Mouse (Mus musculus): ENCODE measurements around the gene Dand5. TPM values are rescaled to one million over a fixed set of nuclear protein-coding genes. Genes with fewer than 3 reads are reported as not detected.
A peak's percentile ranks its signal among the peaks of the same experiment; 100 is the strongest.

Dand5 gene
- polyA plus RNA-seq, 1 experiment from 2014 or later: 6.0 TPM

GRCm38 (mm10) chr8:84825636-84826035, 3.0 kb upstream of the Dand5 start:
- no peak for ATAC-seq (ENCODE audit: insufficient read depth, low FRiP score)
- 34% methylated on average over 4 of the region's 4 CpGs for WGBS
- no peak overlapping the region for H3K4me3 ChIP-seq (replicated peaks; ENCODE audit: low read length)
- no peak overlapping the region for H3K27ac ChIP-seq (ENCODE audit: low read length)
- H3K4me2 ChIP-seq (ENCODE audit: low read depth, low read length): no peak overlapping the region
- no peaks in the 10 kb centered on the region for H3K27me3 ChIP-seq (ENCODE audit: control insufficient read depth, insufficient read depth, low read length)
- no peak overlapping the region for H3K9ac ChIP-seq (ENCODE audit: low read length)
- H3K4me1 ChIP-seq (ENCODE audit: control insufficient read depth, insufficient read depth, low read length): peaks cover 3% of the 10 kb centered on the region
- no peaks in the 10 kb centered on the region for H3K9me3 ChIP-seq (replicated peaks; ENCODE audit: control insufficient read depth, low read length)
- H3K36me3 ChIP-seq (ENCODE audit: control insufficient read depth, insufficient read depth, low read length): no peaks in the 10 kb centered on the region

- Histone ChIP-seq H3K9me3 (replicated peaks; ENCODE audit: control insufficient read depth, low read length) (no peaks in the 10 kb centered on the region), H3K9ac (ENCODE audit: low read length) (peak overlapping the region; percentile 51; the same call in 1 of the 2 replicates), H3K4me2 (ENCODE audit: low read depth, low read length) (peak overlapping the region; percentile 42), H3K27me3 (ENCODE audit: control insufficient read depth, insufficient read depth, low read length) (no peaks in the 10 kb centered on the region), H3K36me3 (ENCODE audit: control insufficient read depth, insufficient read depth, low read length) (no peaks in the 10 kb centered on the region), H3K4me3 (replicated peaks; ENCODE audit: low read length) (peak overlapping the region; percentile 20; the same call in 1 of the 2 replicates), H3K27ac (ENCODE audit: low read length) (no peak overlapping the region), H3K4me1 (ENCODE audit: control insufficient read depth, insufficient read depth, low read length) (peaks cover 3% of the 10 kb centered on the region)
- ATAC-seq (ENCODE audit: insufficient read depth, low FRiP score): peak; percentile 82
- under 1% methylated on average over 18 of the region's 18 CpGs for WGBS
Measured at GRCm38 (mm10) chr8:84823653-84824052, 1.0 kb upstream of the Dand5 start.

- no peak overlapping the region for H3K27ac ChIP-seq (ENCODE audit: low read length)
- 76% methylated on average over 17 of the region's 17 CpGs for WGBS
- H3K36me3 ChIP-seq (ENCODE audit: control insufficient read depth, insufficient read depth, low read length): no peaks in the 10 kb centered on the region
- H3K4me1 ChIP-seq (ENCODE audit: control insufficient read depth, insufficient read depth, low read length): peaks cover 8% of the 10 kb centered on the region; the same call in 1 of the 2 replicates
- no peak overlapping the region for H3K4me3 ChIP-seq (replicated peaks; ENCODE audit: low read length)
- no peaks in the 10 kb centered on the region for H3K9me3 ChIP-seq (replicated peaks; ENCODE audit: control insufficient read depth, low read length)
- no peak for ATAC-seq (ENCODE audit: insufficient read depth, low FRiP score)
- no peak overlapping the region for H3K4me2 ChIP-seq (ENCODE audit: low read depth, low read length)
- H3K9ac ChIP-seq (ENCODE audit: low read length): no peak overlapping the region
- H3K27me3 ChIP-seq (ENCODE audit: control insufficient read depth, insufficient read depth, low read length): peaks cover 6% of the 10 kb centered on the region
Measured at GRCm38 (mm10) chr8:84816117-84816516, 6.5 kb downstream of the Dand5 start.

- 9% methylated on average over 9 of the region's 9 CpGs for WGBS
- Histone ChIP-seq H3K4me3 (replicated peaks; ENCODE audit: low read length) (no peak overlapping the region), H3K4me1 (ENCODE audit: control insufficient read depth, insufficient read depth, low read length) (peaks cover 10% of the 10 kb centered on the region; the same call in 1 of the 2 replicates), H3K9me3 (replicated peaks; ENCODE audit: control insufficient read depth, low read length) (no peaks in the 10 kb centered on the region), H3K27me3 (ENCODE audit: control insufficient read depth, insufficient read depth, low read length) (peaks cover 6% of the 10 kb centered on the region), H3K27ac (ENCODE audit: low read length) (no peak overlapping the region), H3K36me3 (ENCODE audit: control insufficient read depth, insufficient read depth, low read length) (no peaks in the 10 kb centered on the region), H3K4me2 (ENCODE audit: low read depth, low read length) (no peak overlapping the region), H3K9ac (ENCODE audit: low read length) (no peak overlapping the region)
- ATAC-seq (ENCODE audit: insufficient read depth, low FRiP score): peak; percentile 81
Measured at GRCm38 (mm10) chr8:84815547-84815946, 7.1 kb downstream of the Dand5 start.

- no peak overlapping the region for H3K27ac ChIP-seq (ENCODE audit: low read length)
Measured at GRCm38 (mm10) chr8:84814555-84815441, 7.8 kb downstream of the Dand5 start.

GRCm38 (mm10) chr8:84814240-84814554, 8.4 kb downstream of the Dand5 start:
- no peak overlapping the region for H3K4me3 ChIP-seq (replicated peaks; ENCODE audit: low read length)
- H3K27me3 ChIP-seq (ENCODE audit: control insufficient read depth, insufficient read depth, low read length): peaks cover 6% of the 10 kb centered on the region
- H3K9me3 ChIP-seq (replicated peaks; ENCODE audit: control insufficient read depth, low read length): no peaks in the 10 kb centered on the region
- no peak overlapping the region for H3K4me2 ChIP-seq (ENCODE audit: low read depth, low read length)
- no peaks in the 10 kb centered on the region for H3K36me3 ChIP-seq (ENCODE audit: control insufficient read depth, insufficient read depth, low read length)
- H3K27ac ChIP-seq (ENCODE audit: low read length): no peak overlapping the region
- WGBS: 79% methylated on average over 11 of the region's 11 CpGs
- ATAC-seq (ENCODE audit: insufficient read depth, low FRiP score): no peak
- peaks cover 10% of the 10 kb centered on the region; the same call in 1 of the 2 replicates for H3K4me1 ChIP-seq (ENCODE audit: control insufficient read depth, insufficient read depth, low read length)
- no peak overlapping the region for H3K9ac ChIP-seq (ENCODE audit: low read length)

More at GRCm38 (mm10) chr8:84814555-84815441, 7.8 kb downstream of the Dand5 start:
- no peak overlapping the region for H3K4me2 ChIP-seq (ENCODE audit: low read depth, low read length)
- 39% methylated on average over 19 of the region's 19 CpGs for WGBS
- H3K9me3 ChIP-seq (replicated peaks; ENCODE audit: control insufficient read depth, low read length): no peaks in the 10 kb centered on the region
- peaks cover 10% of the 10 kb centered on the region; the same call in 1 of the 2 replicates for H3K4me1 ChIP-seq (ENCODE audit: control insufficient read depth, insufficient read depth, low read length)
- peaks cover 6% of the 10 kb centered on the region for H3K27me3 ChIP-seq (ENCODE audit: control insufficient read depth, insufficient read depth, low read length)
- no peaks in the 10 kb centered on the region for H3K36me3 ChIP-seq (ENCODE audit: control insufficient read depth, insufficient read depth, low read length)
- no peak overlapping the region for H3K4me3 ChIP-seq (replicated peaks; ENCODE audit: low read length)
- no peak for ATAC-seq (ENCODE audit: insufficient read depth, low FRiP score)
- no peak overlapping the region; the same call in 1 of the 2 replicates for H3K9ac ChIP-seq (ENCODE audit: low read length)

- Histone ChIP-seq H3K27me3 (ENCODE audit: control insufficient read depth, insufficient read depth, low read length) (peaks cover 6% of the 10 kb centered on the region), H3K4me3 (replicated peaks; ENCODE audit: low read length) (no peak overlapping the region), H3K4me2 (ENCODE audit: low read depth, low read length) (no peak overlapping the region), H3K9me3 (replicated peaks; ENCODE audit: control insufficient read depth, low read length) (no peaks in the 10 kb centered on the region), H3K9ac (ENCODE audit: low read length) (no peak overlapping the region), H3K36me3 (ENCODE audit: control insufficient read depth, insufficient read depth, low read length) (no peaks in the 10 kb centered on the region), H3K4me1 (ENCODE audit: control insufficient read depth, insufficient read depth, low read length) (peaks cover 10% of the 10 kb centered on the region; the same call in 1 of the 2 replicates), H3K27ac (ENCODE audit: low read length) (no peak overlapping the region)
- WGBS: 80% methylated on average over 3 of the region's 3 CpGs
- no peak for ATAC-seq (ENCODE audit: insufficient read depth, low FRiP score)
Measured at GRCm38 (mm10) chr8:84813830-84814229, 8.8 kb downstream of the Dand5 start.

GRCm38 (mm10) chr8:84813059-84813458, 9.6 kb downstream of the Dand5 start:
- no peaks in the 10 kb centered on the region for H3K9me3 ChIP-seq (replicated peaks; ENCODE audit: control insufficient read depth, low read length)
- H3K4me1 ChIP-seq (ENCODE audit: control insufficient read depth, insufficient read depth, low read length): peaks cover 10% of the 10 kb centered on the region; the same call in 1 of the 2 replicates
- no peak overlapping the region for H3K4me3 ChIP-seq (replicated peaks; ENCODE audit: low read length)
- no peak overlapping the region for H3K9ac ChIP-seq (ENCODE audit: low read length)
- ATAC-seq (ENCODE audit: insufficient read depth, low FRiP score): 0 out of 2 replicates have a peak, but pooled peaks have one; percentile 40
- no peak overlapping the region for H3K4me2 ChIP-seq (ENCODE audit: low read depth, low read length)
- WGBS: under 1% methylated on average over 5 of the region's 5 CpGs
- H3K27me3 ChIP-seq (ENCODE audit: control insufficient read depth, insufficient read depth, low read length): peaks cover 6% of the 10 kb centered on the region
- H3K27ac ChIP-seq (ENCODE audit: low read length): no peak overlapping the region
- H3K36me3 ChIP-seq (ENCODE audit: control insufficient read depth, insufficient read depth, low read length): no peaks in the 10 kb centered on the region

GRCm38 (mm10) chr8:84811303-84811702, 11.3 kb downstream of the Dand5 start:
- Histone ChIP-seq H3K4me3 (replicated peaks; ENCODE audit: low read length) (peak overlapping the region; percentile 41), H3K9ac (ENCODE audit: low read length) (peak overlapping the region; percentile 52; the same call in 1 of the 2 replicates), H3K9me3 (replicated peaks; ENCODE audit: control insufficient read depth, low read length) (no peaks in the 10 kb centered on the region), H3K4me2 (ENCODE audit: low read depth, low read length) (peak overlapping the region; percentile 72), H3K36me3 (ENCODE audit: control insufficient read depth, insufficient read depth, low read length) (no peaks in the 10 kb centered on the region), H3K27ac (ENCODE audit: low read length) (peak overlapping the region; percentile 38; the same call in 1 of the 2 replicates), H3K27me3 (ENCODE audit: control insufficient read depth, insufficient read depth, low read length) (peaks cover 6% of the 10 kb centered on the region), H3K4me1 (ENCODE audit: control insufficient read depth, insufficient read depth, low read length) (peaks cover 10% of the 10 kb centered on the region; the same call in 1 of the 2 replicates)
- ATAC-seq (ENCODE audit: insufficient read depth, low FRiP score): no peak
- WGBS: 21% methylated on average over 10 of the region's 10 CpGs

Measured in stomach, embryonic 16.5 days (tissue).